In the genomic region with DNA sequence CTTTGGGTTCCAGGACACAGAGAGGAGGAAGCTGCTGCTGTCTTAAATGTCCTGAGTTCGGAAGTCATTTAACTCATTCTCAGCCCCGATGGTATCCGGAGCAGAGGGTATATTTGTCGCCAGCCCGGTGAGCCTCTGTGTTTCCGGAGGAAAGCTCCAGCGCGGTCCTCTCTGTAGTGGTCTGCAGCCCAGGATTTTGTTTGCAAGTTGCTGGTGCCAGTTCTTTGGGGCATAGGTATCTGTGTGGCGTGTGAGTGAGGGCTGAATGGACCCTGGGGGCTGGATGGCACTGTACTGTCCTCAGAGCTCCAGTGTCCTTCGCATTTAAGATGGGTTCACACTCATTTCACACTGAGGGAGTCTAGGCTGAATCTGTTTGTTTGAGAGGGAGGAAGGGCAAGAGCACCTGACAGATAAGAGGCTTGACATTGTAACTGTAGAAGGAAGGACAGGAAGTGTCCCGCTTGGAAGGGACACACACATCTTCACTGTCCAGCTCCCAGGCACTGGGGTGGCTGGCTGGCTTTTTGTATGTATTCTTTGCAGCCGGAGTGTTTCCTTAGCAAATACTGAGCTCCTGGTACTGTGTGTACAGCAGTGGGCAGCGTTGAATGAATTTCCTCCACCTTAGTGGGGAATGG, we compare ENCODE assay signal across 8 mouse cellular contexts. TPM values are rescaled to one million over a fixed set of nuclear protein-coding genes. Genes with fewer than 3 reads are reported as not detected.
DNase-seq lines count a peak whose midpoint lies in the region; ATAC-seq lines count a peak whose summit lies in the region.

No protein-coding gene starts in this region.

- H3K9ac ChIP-seq in embryonic facial prominence, embryonic 13.5 days = peak overlapping the region; percentile 80
- peak overlapping the region; percentile 41 for H3K9ac ChIP-seq in hindbrain, embryonic 12.5 days

- H3K27ac ChIP-seq in embryonic facial prominence, embryonic 13.5 days = peak overlapping the region; percentile 94
- H3K27ac ChIP-seq in hindbrain, embryonic 12.5 days = peak overlapping the region; percentile 71

- peaks cover 5% of the 10 kb centered on the region; the same call in 1 of the 2 replicates for H3K36me3 ChIP-seq in embryonic facial prominence, embryonic 13.5 days
- no peaks in the 10 kb centered on the region for H3K36me3 ChIP-seq in hindbrain, embryonic 12.5 days

- peaks cover 73% of the 10 kb centered on the region for H3K4me1 ChIP-seq in embryonic facial prominence, embryonic 13.5 days
- H3K4me1 ChIP-seq in hindbrain, embryonic 12.5 days = peaks cover 28% of the 10 kb centered on the region

- H3K9me3 ChIP-seq in embryonic facial prominence, embryonic 13.5 days = no peaks in the 10 kb centered on the region
- no peaks in the 10 kb centered on the region for H3K9me3 ChIP-seq in hindbrain, embryonic 12.5 days (replicated peaks)

- WGBS in embryonic facial prominence, embryonic 13.5 days = 22% methylated on average over 13 of the region's 13 CpGs
- 52% methylated on average over 13 of the region's 13 CpGs for whole genome bisulfite sequencing in hindbrain, embryonic 12.5 days

- peak overlapping the region; percentile 54 for H3K4me3 ChIP-seq in embryonic facial prominence, embryonic 13.5 days
- H3K4me3 ChIP-seq in hindbrain, embryonic 12.5 days = peak overlapping the region; percentile 27

- peak; percentile 23 for DNase-seq in adrenal gland, postnatal 14 days
- no peak for DNase-seq in adrenal gland, adult 8-10 months
- no peak for DNase-seq in cerebellum, adult 18-20 months

- no peaks in the 10 kb centered on the region for H3K27me3 ChIP-seq in embryonic facial prominence, embryonic 13.5 days
- H3K27me3 ChIP-seq in hindbrain, embryonic 12.5 days = peaks cover 8% of the 10 kb centered on the region

- H3K4me2 ChIP-seq in embryonic facial prominence, embryonic 13.5 days = peak overlapping the region; percentile 70
- H3K4me2 ChIP-seq in hindbrain, embryonic 12.5 days (replicated peaks) = peak overlapping the region; percentile 45

- ATAC-seq in embryonic facial prominence, embryonic 13.5 days (ENCODE audit: insufficient number of reproducible peaks, insufficient read depth, low FRiP score, low TSS enrichment, low read depth) = no peak
- ATAC-seq in hindbrain, embryonic 12.5 days (ENCODE audit: low FRiP score) = no peak
- peak; percentile 11; the same call in 1 of the 2 replicates for ATAC-seq in megakaryocyte, adult 5-6 weeks (ENCODE audit: poor library complexity, severe bottlenecking)
- no peak for ATAC-seq in erythroblast, adult 5-6 weeks (replicated peaks; ENCODE audit: low FRiP score, poor library complexity, severe bottlenecking)
- ATAC-seq in megakaryocyte-erythroid progenitor cell, adult 5-6 weeks (replicated peaks; ENCODE audit: low FRiP score, low TSS enrichment, poor library complexity, severe bottlenecking) = no peak

RNA-seq across cellular contexts. Expression of gene 5330417H12Rik, which starts 41.4 kb away (rescaled TPM):
- total RNA-seq in adrenal gland, postnatal 14 days (2021) = not detected in 2 replicates
- total RNA-seq in adrenal gland, adult 8-10 months (2022) = not detected
- not detected in 2 replicates for polyA plus RNA-seq in embryonic facial prominence, embryonic 13.5 days (2015; fragmentation: Nextera tagmentation; extraction: Ambion mirVana)
- not detected in 2 replicates for polyA plus RNA-seq in hindbrain, embryonic 12.5 days (2016; fragmentation: Nextera tagmentation; extraction: Ambion mirVana)
- not detected in 2 replicates for total RNA-seq in megakaryocyte, adult 5-6 weeks (2015)
- total RNA-seq in megakaryocyte, adult 5-6 weeks (2017) = not detected in 2 replicates
- not detected in 2 replicates for total RNA-seq in erythroblast, adult 5-6 weeks (2015; ENCODE audit: low replicate concordance)
- total RNA-seq in erythroblast, adult 5-6 weeks (2017; ENCODE audit: low replicate concordance) = not detected in 2 replicates
- not detected in 2 replicates for total RNA-seq in megakaryocyte-erythroid progenitor cell, adult 5-6 weeks (2014; fragmentation: Nextera tagmentation)
- not detected in 2 replicates for total RNA-seq in megakaryocyte-erythroid progenitor cell, adult 5-6 weeks (2017)
